Mouse (Mus musculus) olfactory bulb, adult 2 months (tissue): ENCODE data around the gene 4933411K16Rik. TPM values are rescaled to one million over a fixed set of nuclear protein-coding genes. Genes with fewer than 3 reads are reported as not detected.

ENCODE experiments used
- H3K27ac ChIP-seq: fragments of 200-500 bp; 2 replicates; pipeline ENCODE4 v1.5.1; 2012; ENCODE audit warnings: low read depth, low read length; ENCODE audit not compliant: insufficient read depth
- H3K4me1 ChIP-seq: fragments of 200-500 bp; 2 replicates; pipeline ENCODE4 v1.6.1; 2012; ENCODE audit warnings: low read length; ENCODE audit not compliant: control insufficient read depth, insufficient read depth
- H3K4me3 ChIP-seq: fragments of 200-500 bp; 2 replicates; pipeline ENCODE4 v1.5.1; 2012; ENCODE audit warnings: mild to moderate bottlenecking, low read depth, low read length, moderate library complexity; ENCODE audit not compliant: insufficient read depth
- CTCF ChIP-seq: fragments of 200-500 bp; IDR thresholded peaks from 2 replicates; pipeline ENCODE4 v1.5.1; 2012; ENCODE audit warnings: low read depth, mild to moderate bottlenecking, low read length, moderate library complexity; ENCODE audit not compliant: insufficient read depth
- POLR2A ChIP-seq: fragments of 200-500 bp; IDR thresholded peaks from 2 replicates; pipeline ENCODE4 v1.6.1; 2012; ENCODE audit warnings: mild to moderate bottlenecking, low read depth, low read length, moderate library complexity; ENCODE audit not compliant: insufficient read depth
- WGBS: fragments of 180-500 bp; shearing (Covaris S2); methylation state at CpG from one replicate; pipeline ENCODE4 v1.1.7; 2018; 5-methylcytosine and 5-hydroxymethylcytosine counted together
- polyA plus RNA-seq: library from polyadenylated mRNA; stranded (reverse); fragments of >200 nt; gene quantifications from 2 replicates; pipeline ENCODE4 v1.2.4, GENCODE M21; 2012; ENCODE audit warnings: low replicate concordance; ENCODE audit not compliant: missing spikeins, insufficient read depth, insufficient read length

4933411K16Rik gene
- polyA plus RNA-seq, 1 experiment: not detected

DNA sequence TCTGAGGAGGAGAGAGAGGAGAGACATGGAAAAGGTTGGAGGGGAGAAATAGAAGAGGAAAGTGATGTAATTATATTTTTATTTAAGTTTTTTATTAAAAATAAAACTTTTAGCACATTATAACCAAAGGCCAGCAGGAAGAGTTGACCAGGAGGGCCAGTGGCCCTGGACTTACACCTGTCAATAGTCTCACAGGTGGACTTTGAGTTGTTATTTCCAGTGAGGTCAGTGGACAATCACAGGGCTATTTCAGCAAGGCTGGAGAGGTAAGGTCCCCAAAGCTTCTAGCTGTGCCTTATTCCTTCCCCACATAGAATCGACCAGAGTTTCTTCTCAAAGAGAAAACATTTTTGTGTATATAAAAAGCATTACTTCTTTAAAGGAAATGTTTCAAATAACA lies 1.8 kb upstream of the 4933411K16Rik start:
- WGBS: 84% methylated on average over 1 of the region's 1 CpGs
- TF ChIP-seq POLR2A (no peak), CTCF (no peak)
- no peak overlapping the region for H3K27ac ChIP-seq
- H3K4me3 ChIP-seq: no peak overlapping the region
- 0 out of 2 replicates have a peak, but pooled peaks cover 6% of the 10 kb centered on the region for H3K4me1 ChIP-seq

DNA sequence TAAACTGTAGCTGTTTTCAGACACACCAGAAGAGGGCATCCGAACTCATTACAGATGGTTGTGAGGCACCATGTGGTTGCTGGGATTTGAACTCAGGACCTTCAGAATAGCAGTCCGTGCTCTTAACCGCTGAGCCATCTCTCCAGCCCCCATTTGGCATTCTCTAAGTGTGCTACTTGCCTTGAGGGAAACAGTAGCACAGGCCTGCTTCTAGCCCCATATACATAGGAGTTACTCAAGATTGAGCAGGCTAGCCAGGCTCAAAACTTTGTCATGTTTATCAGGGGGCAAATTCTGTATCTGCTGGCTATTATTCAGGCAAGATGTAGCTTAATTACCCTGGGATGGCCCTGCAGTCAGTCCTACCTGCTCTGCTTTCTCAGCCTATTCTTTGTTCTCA lies 697 bp upstream of the 4933411K16Rik start:
- no peak overlapping the region for H3K27ac ChIP-seq
- WGBS: 81% methylated on average over 3 of the region's 3 CpGs
- TF ChIP-seq CTCF: no peak
- no peak for TF ChIP-seq POLR2A

DNA sequence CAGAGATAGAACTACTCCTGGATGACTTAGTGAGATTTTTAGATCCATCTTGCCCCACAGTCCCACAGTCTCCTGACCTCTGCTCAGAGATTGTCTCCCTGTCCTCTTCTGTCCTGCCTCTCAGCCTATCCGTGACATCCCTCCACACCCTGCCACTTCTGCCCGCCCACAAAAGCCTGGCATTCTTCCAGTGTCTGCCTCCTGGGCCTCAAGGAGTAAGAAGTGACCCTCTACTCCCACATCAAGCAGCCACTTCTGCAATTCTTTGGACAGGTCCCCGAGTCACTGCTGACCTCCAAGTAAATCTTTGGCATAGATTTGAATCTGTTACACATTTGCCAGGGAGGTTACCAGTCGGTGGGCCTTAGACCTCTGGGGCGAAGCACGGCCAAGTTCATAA lies 2.2 kb downstream of the 4933411K16Rik start:
- Histone ChIP-seq H3K27ac (no peak overlapping the region), H3K4me3 (no peak overlapping the region), H3K4me1 (no peaks in the 10 kb centered on the region)
- WGBS: 76% methylated on average over 6 of the region's 6 CpGs
- TF ChIP-seq CTCF (no peak), POLR2A (no peak)

More for the DNA sequence above, 697 bp upstream of the 4933411K16Rik start:
- H3K4me1 ChIP-seq: no peaks in the 10 kb centered on the region
- H3K4me3 ChIP-seq: no peak overlapping the region

DNA sequence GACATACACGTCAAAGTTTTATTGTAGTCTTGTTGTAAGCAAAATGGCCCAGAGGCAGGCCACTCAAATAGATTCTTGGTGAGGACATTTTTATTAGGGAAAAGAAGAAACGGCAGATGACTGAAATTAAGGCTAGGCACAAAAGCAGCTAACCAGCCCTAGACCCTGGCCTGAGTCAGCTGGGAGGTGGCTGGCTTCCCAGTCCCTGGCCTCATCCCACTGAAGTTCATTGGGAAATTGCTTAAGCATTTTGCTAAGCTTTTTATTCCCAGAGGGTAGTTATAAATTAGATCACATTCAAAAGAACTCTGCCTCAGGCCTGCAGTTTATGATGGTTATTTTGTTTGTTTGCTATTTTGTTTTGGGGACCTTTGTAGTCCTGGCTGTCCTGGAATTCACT lies 3.8 kb downstream of the 4933411K16Rik start:
- H3K4me1 ChIP-seq: no peaks in the 10 kb centered on the region
- H3K27ac ChIP-seq: no peak overlapping the region
- 76% methylated on average over 2 of the region's 2 CpGs for WGBS
- H3K4me3 ChIP-seq: no peak overlapping the region
- TF ChIP-seq POLR2A (no peak), CTCF (no peak)

DNA sequence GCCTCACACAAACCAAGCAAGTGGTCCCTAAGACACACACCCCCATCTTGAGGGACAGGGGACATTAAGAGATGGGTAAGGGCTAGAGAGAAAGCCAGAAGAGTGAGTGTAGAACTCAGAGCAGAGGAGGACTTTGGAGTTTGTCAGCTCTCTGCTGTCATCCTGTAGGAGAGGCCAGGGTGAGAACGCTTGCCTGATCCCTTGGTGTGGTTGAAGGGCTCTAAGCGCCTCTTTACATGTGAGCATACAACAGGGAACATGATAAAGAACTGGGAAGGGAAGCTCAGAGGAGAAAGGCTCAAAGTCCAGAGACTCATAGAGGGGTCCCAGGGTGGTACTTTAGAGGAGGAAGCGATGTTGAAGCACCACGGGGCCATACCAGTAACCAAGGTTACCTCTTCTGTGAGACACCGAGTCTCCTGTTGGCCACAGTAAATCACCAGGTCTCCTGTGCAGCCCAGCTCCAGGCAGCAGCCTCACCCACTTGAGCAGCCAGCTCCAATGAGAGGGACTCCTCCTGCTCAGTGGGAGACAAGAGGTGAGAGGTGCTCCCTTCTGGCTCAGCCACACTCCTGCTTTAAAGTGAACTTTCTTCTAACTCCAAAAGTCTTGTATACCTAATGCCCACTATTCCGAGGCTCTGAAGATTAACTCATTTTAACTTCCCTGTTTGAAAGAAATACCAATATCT lies 4.8 kb downstream of the 4933411K16Rik start:
- TF ChIP-seq CTCF: no peak
- no peak for TF ChIP-seq POLR2A
- no peak overlapping the region for H3K27ac ChIP-seq
- H3K4me1 ChIP-seq: no peaks in the 10 kb centered on the region
- WGBS: 89% methylated on average over 6 of the region's 6 CpGs
- H3K4me3 ChIP-seq: no peak overlapping the region

DNA sequence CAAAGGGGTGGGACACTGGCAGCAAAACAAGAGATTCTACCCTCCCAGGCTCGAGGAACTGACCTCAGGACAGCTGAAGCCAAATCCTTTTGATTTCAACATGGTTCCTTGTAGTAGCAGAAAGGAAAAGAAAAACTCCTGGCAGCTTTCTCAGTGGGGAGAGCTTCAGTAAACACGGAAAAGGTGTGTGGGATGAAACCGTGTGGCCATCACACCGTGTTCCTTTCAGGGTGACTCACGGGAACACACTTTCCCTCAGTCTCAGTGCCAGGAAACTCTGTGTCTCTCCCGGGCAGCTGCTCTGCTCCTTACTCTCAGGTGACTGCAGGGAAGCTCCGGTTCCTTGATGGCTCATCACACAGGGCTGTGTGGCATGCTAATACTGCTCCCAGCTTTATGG lies 6.4 kb downstream of the 4933411K16Rik start:
- Histone ChIP-seq H3K4me1 (no peaks in the 10 kb centered on the region), H3K4me3 (no peak overlapping the region), H3K27ac (no peak overlapping the region)
- WGBS: 66% methylated on average over 7 of the region's 7 CpGs
- TF ChIP-seq CTCF (no peak), POLR2A (no peak)

DNA sequence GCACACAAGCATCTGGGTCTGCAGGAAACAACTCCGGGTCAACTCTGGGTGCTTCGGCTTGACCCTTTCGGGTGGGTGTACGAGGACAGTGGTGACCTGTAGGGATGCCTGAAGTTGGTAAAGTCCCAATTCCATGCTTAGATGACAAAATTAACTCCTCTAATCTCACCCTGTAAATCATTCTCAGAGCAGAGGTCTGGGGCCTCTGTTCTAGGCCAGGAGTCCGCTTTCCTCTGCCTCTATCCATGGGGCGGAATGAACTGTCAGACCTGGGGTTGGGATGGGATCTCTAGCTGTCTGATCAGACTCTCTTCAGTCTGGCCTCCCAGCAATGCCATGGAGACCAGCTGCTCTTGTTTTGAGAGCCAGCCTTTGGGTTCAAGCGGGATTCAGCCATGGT lies 9.4 kb downstream of the 4933411K16Rik start:
- no peak for TF ChIP-seq CTCF
- TF ChIP-seq POLR2A: no peak
- no peak overlapping the region for H3K27ac ChIP-seq
- no peaks in the 10 kb centered on the region for H3K4me1 ChIP-seq
- H3K4me3 ChIP-seq: no peak overlapping the region
- WGBS: 96% methylated on average over 7 of the region's 7 CpGs

DNA sequence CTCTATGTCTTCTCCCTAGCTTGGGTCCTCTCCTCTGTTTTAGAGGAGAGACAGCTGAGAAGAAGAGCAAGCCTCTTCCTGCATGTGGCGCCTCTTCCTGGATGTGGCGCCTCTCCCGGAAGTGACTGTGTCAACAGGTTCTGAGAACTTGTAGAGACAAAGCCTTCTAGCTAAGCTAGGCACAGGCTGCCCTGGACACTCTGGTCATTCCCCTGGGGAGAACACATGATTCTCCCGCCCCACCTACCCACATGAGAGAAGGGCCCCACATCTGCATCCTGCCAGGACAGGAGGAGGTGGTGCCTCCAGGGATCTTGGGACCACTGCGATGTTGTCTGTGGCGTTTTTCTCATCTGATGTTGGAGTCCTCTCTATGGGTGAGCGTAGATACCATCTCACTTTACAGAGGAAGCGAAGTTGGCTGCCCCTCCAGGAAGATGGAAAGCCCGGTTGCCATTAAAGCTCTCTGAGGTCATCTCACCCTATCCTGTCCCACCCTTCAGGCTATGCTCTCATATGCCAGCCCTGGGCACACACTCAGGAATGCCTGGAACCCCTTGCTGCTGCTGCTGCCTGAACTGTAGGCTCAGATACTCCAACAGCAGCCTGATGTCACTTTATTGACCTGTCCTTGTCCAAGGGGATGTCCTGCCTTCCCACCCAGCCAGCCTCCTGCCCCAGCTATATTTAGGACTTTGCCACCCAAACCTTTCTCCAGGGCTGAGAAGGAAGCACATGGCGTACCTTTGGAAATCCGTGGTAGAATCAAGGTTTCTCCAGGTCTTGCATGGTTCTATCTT lies 16.6 kb downstream of the 4933411K16Rik start:
- WGBS: 82% methylated on average over 11 of the region's 11 CpGs
- no peak overlapping the region for H3K27ac ChIP-seq
- H3K4me1 ChIP-seq: peaks cover 5% of the 10 kb centered on the region; the same call in 1 of the 2 replicates
- H3K4me3 ChIP-seq: no peak overlapping the region
- no peak for TF ChIP-seq CTCF
- no peak for TF ChIP-seq POLR2A

DNA sequence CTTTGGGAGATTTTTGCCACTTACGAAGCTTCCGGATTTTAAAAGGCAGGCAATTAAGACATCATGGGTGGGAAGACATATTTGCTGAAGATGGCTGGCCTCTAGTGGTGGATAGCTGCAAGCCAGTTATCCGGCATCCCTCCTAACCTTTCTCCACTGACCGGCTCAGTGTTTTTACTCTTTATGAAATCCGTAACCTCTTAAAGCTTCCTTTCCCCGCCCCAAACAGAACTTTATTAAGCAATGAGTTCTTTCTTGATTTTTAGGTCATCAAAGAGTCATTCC lies 17.1 kb downstream of the 4933411K16Rik start:
- TF ChIP-seq CTCF (no peak), POLR2A (no peak)
- no peak overlapping the region for H3K27ac ChIP-seq
- WGBS: 45% methylated on average over 6 of the region's 6 CpGs
- H3K4me1 ChIP-seq: peaks cover 5% of the 10 kb centered on the region; the same call in 1 of the 2 replicates
- no peak overlapping the region for H3K4me3 ChIP-seq
